Mouse (Mus musculus) intestine, embryonic 16.5 days (tissue): ENCODE results near the gene Prkar1b. TPM values are rescaled to one million over a fixed set of nuclear protein-coding genes. Genes with fewer than 3 reads are reported as not detected.
A peak's percentile ranks its signal among the peaks of the same experiment; 100 is the strongest.

Source experiments
- ATAC-seq: fragments of 200-750 bp; cut with Nextera tagmentation; 2 replicates; pipeline ENCODE4 v1.8.0; 2017; ENCODE audit warnings: moderate TSS enrichment, moderate library complexity
- H3K27ac ChIP-seq: fragments of 300-500 bp; sonication (generic); 2 replicates; pipeline ENCODE4 v1.5.1; 2014; ENCODE audit warnings: mild to moderate bottlenecking, low read length
- H3K27me3 ChIP-seq: fragments of 300-500 bp; sonication (generic); replicated peaks from 2 replicates; pipeline ENCODE4 v1.6.1; 2014; ENCODE audit warnings: low read length, control low read depth, mixed read lengths; ENCODE audit not compliant: control insufficient read depth, insufficient read depth
- H3K36me3 ChIP-seq: fragments of 300-500 bp; sonication (generic); 2 replicates; pipeline ENCODE4 v1.6.1; 2014; ENCODE audit warnings: low read length, control low read depth; ENCODE audit not compliant: control insufficient read depth, insufficient read depth
- H3K4me1 ChIP-seq: fragments of 300-500 bp; sonication (generic); 2 replicates; pipeline ENCODE4 v1.6.1; 2014; ENCODE audit warnings: low read length, control low read depth, mixed read lengths; ENCODE audit not compliant: control insufficient read depth, insufficient read depth
- H3K4me2 ChIP-seq: fragments of 300-500 bp; sonication (generic); 2 replicates; pipeline ENCODE4 v1.6.1; 2014; ENCODE audit warnings: low read depth, low read length, control low read depth
- H3K4me3 ChIP-seq: fragments of 300-500 bp; sonication (generic); 2 replicates; pipeline ENCODE4 v1.5.1; 2014; ENCODE audit warnings: mild to moderate bottlenecking, low read length
- H3K9ac ChIP-seq: fragments of 300-500 bp; sonication (generic); 2 replicates; pipeline ENCODE4 v1.6.1; 2014; ENCODE audit warnings: low read depth, low read length
- H3K9me3 ChIP-seq: fragments of 300-500 bp; sonication (generic); 2 replicates; pipeline ENCODE4 v1.6.1; 2016; ENCODE audit warnings: low read length, control low read depth; ENCODE audit not compliant: control insufficient read depth
- WGBS: fragments of 180-500 bp; shearing (Covaris S2); extraction: QIAGEN DNeasy Blood & Tissue Kit; methylation state at CpG from one replicate; pipeline ENCODE4 v1.1.7; 2014; 5-methylcytosine and 5-hydroxymethylcytosine counted together
- polyA plus RNA-seq: library from polyadenylated mRNA; unstranded; fragments of >200 nt; fragmentation: Nextera tagmentation; extraction: Ambion mirVana; gene quantifications from 2 replicates; pipeline ENCODE4 v1.2.1, GENCODE M21; 2015

Gene Prkar1b
- polyA plus RNA-seq, 1 experiment from 2014 or later: 23.6 TPM

DNA sequence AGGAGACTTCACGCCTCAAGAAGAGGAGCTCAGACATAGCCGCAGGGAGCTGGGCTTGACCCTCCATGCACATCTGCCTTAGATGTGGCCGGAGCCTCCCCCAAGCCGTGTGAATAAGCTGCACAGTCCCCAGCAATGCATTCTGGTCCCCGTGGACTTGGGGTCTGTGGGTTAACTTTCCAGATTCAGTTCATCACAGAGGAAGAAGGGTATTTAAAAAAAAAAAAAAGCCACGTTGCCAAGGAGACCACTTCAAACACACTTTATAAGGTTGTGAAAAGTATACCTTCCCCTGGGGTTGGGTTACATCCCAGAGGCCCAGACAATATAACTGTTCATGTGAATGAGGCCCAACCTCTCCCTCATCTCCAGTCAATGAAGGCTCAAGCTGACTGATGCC lies 115.1 kb downstream of the Prkar1b start:
- H3K27ac ChIP-seq: no peak overlapping the region
- H3K4me2 ChIP-seq: no peak overlapping the region
- H3K9ac ChIP-seq: no peak overlapping the region
- 54% methylated on average over 6 of the region's 6 CpGs for whole genome bisulfite sequencing
- no peak overlapping the region for H3K4me3 ChIP-seq
- H3K27me3 ChIP-seq: no peaks in the 10 kb centered on the region
- H3K9me3 ChIP-seq: no peaks in the 10 kb centered on the region
- ATAC-seq: no peak
- peaks cover 9% of the 10 kb centered on the region for H3K4me1 ChIP-seq
- H3K36me3 ChIP-seq: no peaks in the 10 kb centered on the region

DNA sequence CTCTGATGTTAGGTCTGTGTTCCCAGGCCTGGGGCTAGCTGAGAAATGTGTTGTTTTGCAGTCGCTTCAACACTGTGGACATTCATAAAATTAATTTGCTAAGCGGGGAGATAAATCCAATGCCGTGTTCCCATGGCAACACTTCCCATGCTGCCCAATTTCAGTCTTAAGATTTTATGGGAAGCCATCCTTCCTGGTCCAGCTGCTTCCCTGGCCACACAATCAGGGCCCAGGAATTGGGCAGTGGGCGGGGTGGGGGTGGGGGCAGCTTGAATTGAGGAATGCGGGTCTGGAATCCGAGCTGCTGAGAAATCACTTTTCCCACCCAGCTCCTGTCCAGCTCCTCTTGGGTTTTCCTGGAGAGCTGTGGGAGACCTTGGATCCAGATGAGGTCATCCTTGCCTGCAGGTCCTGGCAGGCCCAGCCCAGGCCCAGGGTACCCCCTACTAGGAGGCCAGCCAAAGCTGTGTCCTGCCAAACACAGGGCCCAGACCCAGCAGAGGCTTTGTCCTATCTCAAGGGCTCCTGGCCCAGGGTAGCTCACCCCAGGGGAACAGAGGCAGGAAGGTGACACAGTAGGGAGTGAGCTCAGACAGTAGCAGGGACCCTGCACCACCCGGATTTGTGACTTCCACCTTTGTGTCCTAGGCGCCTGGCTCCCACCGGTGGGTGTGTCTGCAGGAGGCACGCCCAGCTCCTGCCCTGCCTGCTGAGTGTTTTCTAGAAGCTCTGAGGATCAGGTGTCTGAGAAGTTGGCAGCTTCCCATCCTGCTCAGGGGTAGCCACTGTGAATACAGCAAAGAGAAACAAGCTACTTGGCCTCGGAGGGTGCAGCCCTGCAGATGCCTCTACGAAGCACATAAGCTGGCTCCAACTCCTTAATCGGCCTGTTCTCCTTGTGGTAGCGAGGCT lies 116.1 kb downstream of the Prkar1b start:
- peak; percentile 70 for ATAC-seq
- Histone ChIP-seq H3K27me3 (no peaks in the 10 kb centered on the region), H3K9me3 (no peaks in the 10 kb centered on the region), H3K4me2 (no peak overlapping the region), H3K9ac (0 out of 2 replicates have a peak overlapping the region, but pooled peaks have one; percentile 16), H3K4me3 (no peak overlapping the region), H3K27ac (peak overlapping the region; percentile 33; the same call in 1 of the 2 replicates), H3K36me3 (no peaks in the 10 kb centered on the region), H3K4me1 (peaks cover 9% of the 10 kb centered on the region)
- 38% methylated on average over 14 of the region's 14 CpGs for WGBS

DNA sequence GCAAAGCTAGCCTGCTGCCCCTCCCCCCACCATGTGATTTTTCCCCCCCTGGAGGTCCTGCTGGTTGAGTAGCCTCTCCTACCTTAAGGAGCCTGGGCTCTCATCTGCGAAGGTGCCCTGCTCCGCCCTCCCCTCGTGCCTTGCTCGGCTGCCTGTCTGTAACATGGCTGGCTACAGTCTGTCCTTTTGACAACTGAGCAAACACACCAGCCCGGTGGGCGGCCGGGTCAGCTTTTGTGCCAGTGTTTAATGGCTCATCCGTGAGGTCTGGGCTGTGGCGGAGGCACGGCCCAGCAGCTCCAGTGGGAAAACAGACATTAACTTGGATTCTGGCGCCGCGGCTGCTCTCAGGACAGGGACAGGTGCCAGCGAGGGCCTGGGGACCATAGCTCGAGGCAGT lies 122.2 kb downstream of the Prkar1b start:
- H3K4me3 ChIP-seq: no peak overlapping the region
- H3K9ac ChIP-seq: no peak overlapping the region
- no peaks in the 10 kb centered on the region for H3K36me3 ChIP-seq
- 29% methylated on average over 15 of the region's 15 CpGs for WGBS
- no peaks in the 10 kb centered on the region for H3K27me3 ChIP-seq
- no peak overlapping the region for H3K27ac ChIP-seq
- no peak overlapping the region for H3K4me2 ChIP-seq
- no peaks in the 10 kb centered on the region for H3K4me1 ChIP-seq
- H3K9me3 ChIP-seq: no peaks in the 10 kb centered on the region
- no peak for ATAC-seq

DNA sequence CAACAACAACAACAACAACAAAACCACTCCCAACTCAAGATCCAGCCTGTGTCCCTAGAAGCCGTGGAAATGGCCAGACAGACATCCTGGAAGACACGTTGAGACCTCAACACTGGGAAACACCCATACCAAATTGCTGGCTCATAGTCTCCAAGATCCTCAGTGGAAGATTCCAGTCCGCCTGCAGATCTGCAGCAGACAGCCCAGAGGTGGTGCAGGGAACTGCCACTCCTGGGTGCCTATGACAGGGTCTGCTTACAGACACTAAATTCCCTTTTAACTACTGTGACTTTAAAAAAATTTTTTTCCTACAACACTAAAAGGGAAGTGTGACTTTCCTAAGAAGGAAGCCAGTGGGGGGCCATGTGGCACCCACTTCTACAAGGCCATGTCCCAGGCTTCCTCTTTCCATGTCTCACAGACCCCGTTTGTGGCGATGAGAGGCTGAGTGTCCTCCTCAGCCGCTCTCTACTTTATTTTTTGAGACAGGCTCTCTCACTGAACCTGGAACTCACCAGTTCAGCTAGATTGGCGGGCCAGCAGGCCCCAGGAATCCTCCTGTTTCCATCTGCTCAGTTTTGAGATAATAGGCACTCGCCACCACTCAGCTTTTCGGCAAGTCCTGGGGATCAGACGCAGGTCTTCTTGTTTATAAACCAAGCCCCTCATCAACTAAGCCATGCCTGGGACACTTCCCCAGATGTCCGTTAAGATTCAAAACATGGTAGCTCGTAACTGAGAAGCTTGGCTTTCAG lies 125.3 kb downstream of the Prkar1b start:
- Histone ChIP-seq H3K27ac (0 out of 2 replicates have a peak overlapping the region, but pooled peaks have one; percentile 7), H3K9me3 (no peaks in the 10 kb centered on the region), H3K4me2 (no peak overlapping the region), H3K4me1 (0 out of 2 replicates have a peak, but pooled peaks cover 3% of the 10 kb centered on the region), H3K27me3 (no peaks in the 10 kb centered on the region), H3K36me3 (no peaks in the 10 kb centered on the region), H3K9ac (no peak overlapping the region), H3K4me3 (no peak overlapping the region)
- WGBS: 58% methylated on average over 12 of the region's 12 CpGs
- no peak for ATAC-seq

DNA sequence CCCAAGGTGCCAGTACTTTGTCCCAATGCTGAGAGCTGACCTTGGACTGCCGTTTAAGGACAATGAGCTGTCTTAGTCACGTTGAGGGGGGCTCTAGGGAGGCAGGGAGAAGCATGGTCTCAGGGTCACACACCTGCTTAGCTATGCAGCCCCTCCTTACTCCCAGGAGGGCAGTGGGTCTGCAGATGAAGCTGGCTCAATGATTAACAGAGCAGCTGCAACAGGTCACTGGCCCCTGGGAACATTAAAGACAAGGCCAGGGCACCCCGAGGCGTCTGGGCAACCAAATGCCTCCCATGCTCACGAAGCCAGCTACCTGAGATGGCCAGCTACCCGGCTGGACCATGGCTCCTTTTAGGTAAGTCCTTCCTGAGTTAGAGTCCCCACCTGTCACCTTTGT lies 129.2 kb downstream of the Prkar1b start:
- Histone ChIP-seq H3K9me3 (no peaks in the 10 kb centered on the region), H3K36me3 (0 out of 2 replicates have a peak, but pooled peaks cover 2% of the 10 kb centered on the region), H3K27me3 (no peaks in the 10 kb centered on the region), H3K4me3 (no peak overlapping the region), H3K4me1 (0 out of 2 replicates have a peak, but pooled peaks cover 6% of the 10 kb centered on the region), H3K4me2 (no peak overlapping the region), H3K9ac (no peak overlapping the region), H3K27ac (no peak overlapping the region)
- no peak for ATAC-seq
- 45% methylated on average over 6 of the region's 6 CpGs for WGBS

DNA sequence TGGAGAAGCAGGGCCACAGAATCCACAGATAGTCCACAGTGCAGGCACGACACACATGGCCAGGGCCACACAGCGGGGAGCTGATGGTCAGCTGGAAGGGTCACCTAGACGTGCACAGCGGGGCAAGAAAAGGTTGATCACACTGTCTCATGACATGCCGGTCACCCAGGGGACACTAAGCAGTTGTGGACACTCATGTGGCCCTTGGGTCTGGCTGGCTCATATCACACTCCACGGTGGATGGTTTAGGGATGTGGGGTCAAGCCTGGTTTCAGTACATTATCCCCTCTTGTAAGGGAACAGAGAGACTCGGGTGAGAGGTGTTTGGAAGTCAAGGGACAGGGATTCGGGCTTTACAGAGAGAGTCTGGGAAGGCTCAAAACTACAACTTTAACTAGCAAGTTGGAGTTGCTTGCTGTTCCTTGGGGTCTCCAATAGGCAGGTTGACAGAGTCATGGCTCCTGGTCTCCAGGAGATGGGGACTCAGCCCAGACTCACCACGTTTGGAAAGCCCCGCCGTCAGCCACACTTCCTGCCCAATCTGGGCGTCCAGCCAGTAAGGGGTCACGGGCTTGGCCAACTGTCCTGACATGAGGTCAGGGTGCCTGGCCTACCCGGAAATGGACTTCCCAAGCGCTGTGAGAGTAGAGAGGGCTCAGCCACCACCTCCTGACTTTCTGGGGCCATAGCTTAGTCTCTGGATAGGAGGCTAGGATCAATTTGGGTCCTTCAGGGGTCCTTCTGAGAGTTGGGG lies 132.3 kb downstream of the Prkar1b start:
- 76% methylated on average over 15 of the region's 15 CpGs for WGBS
- H3K4me1 ChIP-seq: peaks cover 11% of the 10 kb centered on the region; the same call in 1 of the 2 replicates

DNA sequence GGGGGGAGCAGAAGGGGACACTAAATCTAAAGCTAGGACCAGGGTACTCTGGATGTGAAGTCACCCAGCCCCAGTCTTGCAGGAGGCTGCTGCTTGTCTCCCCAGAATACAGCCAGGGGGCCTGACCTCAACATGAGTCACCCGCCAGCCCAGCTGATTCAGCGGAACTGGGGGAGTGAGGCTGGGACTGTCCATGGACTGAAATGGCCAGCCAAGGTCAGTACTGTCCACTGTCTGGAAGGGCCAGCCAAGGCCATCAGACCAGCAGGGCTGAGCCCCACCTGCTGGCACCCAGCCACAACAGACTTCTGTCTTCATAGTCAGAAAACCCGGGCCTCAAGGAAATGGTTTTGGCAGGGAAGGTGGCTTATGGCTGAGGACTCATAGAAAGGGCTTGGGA lies 134.7 kb downstream of the Prkar1b start:
- Histone ChIP-seq H3K27me3 (no peaks in the 10 kb centered on the region), H3K4me3 (no peak overlapping the region), H3K4me2 (no peak overlapping the region), H3K36me3 (0 out of 2 replicates have a peak, but pooled peaks cover 2% of the 10 kb centered on the region), H3K4me1 (peaks cover 9% of the 10 kb centered on the region; the same call in 1 of the 2 replicates), H3K9me3 (no peaks in the 10 kb centered on the region), H3K27ac (no peak overlapping the region), H3K9ac (no peak overlapping the region)
- 52% methylated on average over 3 of the region's 3 CpGs for WGBS
- ATAC-seq: peak; percentile 40; the same call in 1 of the 2 replicates

More for the DNA sequence above, 132.3 kb downstream of the Prkar1b start:
- Histone ChIP-seq H3K4me2 (no peak overlapping the region), H3K9ac (no peak overlapping the region), H3K27me3 (no peaks in the 10 kb centered on the region), H3K9me3 (no peaks in the 10 kb centered on the region), H3K4me3 (no peak overlapping the region), H3K27ac (no peak overlapping the region), H3K36me3 (0 out of 2 replicates have a peak, but pooled peaks cover 2% of the 10 kb centered on the region)
- ATAC-seq: no peak

DNA sequence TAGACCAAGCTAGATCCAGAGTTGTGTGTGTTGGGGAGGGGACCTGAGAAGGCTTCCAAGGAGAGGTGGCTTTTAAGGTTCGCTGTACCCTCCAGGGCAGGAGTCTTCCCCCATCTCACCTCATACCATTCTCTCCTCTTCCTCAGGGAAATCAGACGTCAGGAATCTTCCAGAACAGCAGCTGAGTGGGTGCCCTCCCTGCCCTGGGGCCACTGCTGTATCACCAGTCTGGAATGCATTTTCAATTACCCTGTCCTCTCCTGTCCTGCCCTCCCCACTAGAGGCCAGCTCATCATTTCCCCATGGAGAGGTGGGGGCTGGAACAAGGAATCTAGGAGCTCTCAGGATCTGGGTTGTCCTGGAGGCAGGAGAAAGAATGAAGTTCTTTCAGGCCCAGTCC lies 139.2 kb downstream of the Prkar1b start:
- Histone ChIP-seq H3K4me2 (no peak overlapping the region), H3K9ac (no peak overlapping the region), H3K27me3 (no peaks in the 10 kb centered on the region), H3K4me1 (peaks cover 10% of the 10 kb centered on the region; the same call in 1 of the 2 replicates), H3K36me3 (no peaks in the 10 kb centered on the region), H3K9me3 (no peaks in the 10 kb centered on the region), H3K4me3 (no peak overlapping the region), H3K27ac (no peak overlapping the region)
- 56% methylated on average over 2 of the region's 2 CpGs for WGBS
- no peak for ATAC-seq
